Mouse (Mus musculus) bone marrow, adult 2 months (tissue): Measurements from ENCODE around the gene Chn2.

ENCODE experiments used
- CTCF ChIP-seq: fragments of 200-500 bp; IDR thresholded peaks from 2 replicates; pipeline ENCODE4 v1.5.1; 2011; ENCODE audit warnings: low read length, control low read depth; ENCODE audit not compliant: control insufficient read depth, insufficient read depth
- POLR2A ChIP-seq: fragments of 200-500 bp; IDR thresholded peaks from 2 replicates; pipeline ENCODE4 v1.6.1; 2011; ENCODE audit warnings: low read depth, mild to moderate bottlenecking, control low read depth, low read length, borderline replicate concordance; ENCODE audit not compliant: control insufficient read depth

GRCm38 (mm10) chr6:54119885-54120666 is 80.7 kb downstream of the Chn2 start:
- TF ChIP-seq CTCF (no peak), POLR2A (no peak)
